Mouse (Mus musculus): ENCODE measurements around the gene Nmral1. TPM values are rescaled to one million over a fixed set of nuclear protein-coding genes. Genes with fewer than 3 reads are reported as not detected.
"Not testable (repeated sequence)": the region's sequence is repeated elsewhere in the genome, so short reads cannot be mapped to it uniquely, and the experiment has no call there.

Nmral1 gene
- polyA plus RNA-seq, 1 experiment from 2014 or later = 37.2 TPM

- H3K27ac ChIP-seq (replicated peaks) = peak overlapping the region; percentile 33; the same call in 1 of the 2 replicates
- peaks cover 9% of the 10 kb centered on the region for H3K4me1 ChIP-seq
- WGBS = 80% methylated on average over 17 of the region's 17 CpGs
- H3K9me3 ChIP-seq = no peaks in the 10 kb centered on the region
- no peak overlapping the region for H3K4me3 ChIP-seq
- H3K36me3 ChIP-seq = peaks cover 65% of the 10 kb centered on the region
- no peak overlapping the region for H3K4me2 ChIP-seq
- H3K27me3 ChIP-seq (replicated peaks) = no peaks in the 10 kb centered on the region
- H3K9ac ChIP-seq = no peak overlapping the region
- no peak for ATAC-seq (ENCODE audit: extremely low read depth, insufficient number of reproducible peaks, low FRiP score, low TSS enrichment)
These were observed 5.1 kb downstream of the Nmral1 start for GRCm38 (mm10) chr16:4713861-4714710.

DNA sequence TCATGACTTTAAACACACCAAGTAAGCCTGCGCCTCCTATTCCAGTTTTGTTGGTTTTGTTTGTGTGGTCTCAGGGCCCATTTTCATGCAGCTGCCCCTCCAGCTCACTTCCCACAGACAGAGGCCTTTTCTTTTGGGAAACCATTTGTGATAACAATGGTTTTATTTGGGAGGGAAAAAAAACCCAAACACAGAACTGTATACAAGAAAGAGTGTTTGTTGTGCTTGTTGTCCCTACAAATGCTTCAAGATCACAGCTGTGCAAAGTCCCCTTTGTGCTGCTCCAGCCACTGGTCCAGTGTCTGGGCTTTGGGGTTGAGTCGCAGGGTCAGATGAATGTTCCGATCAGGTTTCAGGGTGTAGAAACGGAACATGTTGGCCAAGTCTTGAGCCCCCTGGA is 8.0 kb downstream of the Nmral1 start:
- Histone ChIP-seq H3K4me3 (no peak overlapping the region), H3K36me3 (peaks cover 91% of the 10 kb centered on the region), H3K27me3 (replicated peaks) (no peaks in the 10 kb centered on the region), H3K4me1 (no peaks in the 10 kb centered on the region), H3K27ac (replicated peaks) (no peak overlapping the region), H3K4me2 (no peak overlapping the region), H3K9ac (no peak overlapping the region), H3K9me3 (no peaks in the 10 kb centered on the region)
- no peak for ATAC-seq (ENCODE audit: extremely low read depth, insufficient number of reproducible peaks, low FRiP score, low TSS enrichment)
- WGBS = 92% methylated on average over 4 of the region's 4 CpGs

GRCm38 (mm10) chr16:4705541-4705940 is 13.6 kb downstream of the Nmral1 start:
- peaks cover 97% of the 10 kb centered on the region for H3K36me3 ChIP-seq
- 52% methylated on average over 4 of the region's 4 CpGs for WGBS

GRCm38 (mm10) chr16:4702646-4703045 is 16.5 kb downstream of the Nmral1 start:
- 66% methylated on average over 1 of the region's 1 CpGs for WGBS
- H3K9me3 ChIP-seq = no peaks in the 10 kb centered on the region
- ATAC-seq (ENCODE audit: extremely low read depth, insufficient number of reproducible peaks, low FRiP score, low TSS enrichment) = no peak
- no peak overlapping the region for H3K27ac ChIP-seq (replicated peaks)
- H3K9ac ChIP-seq = no peak overlapping the region
- H3K27me3 ChIP-seq (replicated peaks) = no peaks in the 10 kb centered on the region
- H3K4me3 ChIP-seq = no peak overlapping the region
- H3K4me2 ChIP-seq = no peak overlapping the region
- no peaks in the 10 kb centered on the region for H3K4me1 ChIP-seq
- peaks cover 98% of the 10 kb centered on the region for H3K36me3 ChIP-seq

More at GRCm38 (mm10) chr16:4705541-4705940, 13.6 kb downstream of the Nmral1 start:
- no peak overlapping the region for H3K9ac ChIP-seq
- no peak overlapping the region for H3K4me2 ChIP-seq
- no peaks in the 10 kb centered on the region for H3K4me1 ChIP-seq
- no peak for ATAC-seq (ENCODE audit: extremely low read depth, insufficient number of reproducible peaks, low FRiP score, low TSS enrichment)
- no peaks in the 10 kb centered on the region for H3K27me3 ChIP-seq (replicated peaks)
- H3K9me3 ChIP-seq = no peaks in the 10 kb centered on the region
- H3K27ac ChIP-seq (replicated peaks) = no peak overlapping the region
- H3K4me3 ChIP-seq = no peak overlapping the region

GRCm38 (mm10) chr16:4701211-4701610 is 17.9 kb downstream of the Nmral1 start:
- Histone ChIP-seq H3K9me3 (no peaks in the 10 kb centered on the region), H3K4me3 (no peak overlapping the region)
- no peak for ATAC-seq (ENCODE audit: extremely low read depth, insufficient number of reproducible peaks, low FRiP score, low TSS enrichment)

GRCm38 (mm10) chr16:4689371-4689770 is 29.8 kb downstream of the Nmral1 start:
- H3K9ac ChIP-seq; H3K4me2 ChIP-seq; H3K4me3 ChIP-seq; H3K9me3 ChIP-seq; H3K27ac ChIP-seq (replicated peaks); ATAC-seq (ENCODE audit: extremely low read depth, insufficient number of reproducible peaks, low FRiP score, low TSS enrichment); H3K27me3 ChIP-seq (replicated peaks): not testable (repeated sequence)
- peaks cover 12% of the 10 kb centered on the region for H3K4me1 ChIP-seq
- WGBS = 96% methylated on average over 4 of the region's 4 CpGs
- peaks cover 76% of the 10 kb centered on the region for H3K36me3 ChIP-seq

More at GRCm38 (mm10) chr16:4701211-4701610, 17.9 kb downstream of the Nmral1 start:
- no peaks in the 10 kb centered on the region for H3K4me1 ChIP-seq
- H3K9ac ChIP-seq = no peak overlapping the region
- H3K27ac ChIP-seq (replicated peaks) = no peak overlapping the region
- WGBS = 86% methylated on average over 3 of the region's 3 CpGs
- H3K27me3 ChIP-seq (replicated peaks) = no peaks in the 10 kb centered on the region
- H3K36me3 ChIP-seq = peaks cover 99% of the 10 kb centered on the region
- no peak overlapping the region for H3K4me2 ChIP-seq

DNA sequence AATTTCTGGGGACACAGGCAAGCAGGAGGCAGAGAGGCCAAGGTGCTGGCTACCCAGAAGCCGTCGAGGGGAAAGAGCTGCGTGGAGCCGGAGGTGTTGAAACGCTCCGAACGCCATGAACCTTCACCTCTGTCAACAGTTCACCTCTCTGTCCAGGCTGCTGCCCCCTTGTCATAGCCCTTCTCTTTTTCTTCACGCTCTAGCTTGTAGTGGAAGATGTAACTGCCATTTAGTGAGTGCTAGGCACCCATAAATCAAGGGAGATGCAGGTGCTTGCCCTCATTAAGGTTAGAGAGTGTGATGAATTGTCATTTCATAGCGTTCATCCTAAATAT is 34.7 kb downstream of the Nmral1 start:
- no peak for ATAC-seq (ENCODE audit: extremely low read depth, insufficient number of reproducible peaks, low FRiP score, low TSS enrichment)
- peaks cover 19% of the 10 kb centered on the region for H3K4me1 ChIP-seq
- no peaks in the 10 kb centered on the region for H3K27me3 ChIP-seq (replicated peaks)
- H3K36me3 ChIP-seq = peaks cover 26% of the 10 kb centered on the region
- peak overlapping the region; percentile 91 for H3K4me2 ChIP-seq
- under 1% methylated on average over 9 of the region's 9 CpGs for WGBS
- peak overlapping the region; percentile 80 for H3K4me3 ChIP-seq
- peak overlapping the region; percentile 87 for H3K27ac ChIP-seq (replicated peaks)
- H3K9me3 ChIP-seq = no peaks in the 10 kb centered on the region
- H3K9ac ChIP-seq = peak overlapping the region; percentile 92

DNA sequence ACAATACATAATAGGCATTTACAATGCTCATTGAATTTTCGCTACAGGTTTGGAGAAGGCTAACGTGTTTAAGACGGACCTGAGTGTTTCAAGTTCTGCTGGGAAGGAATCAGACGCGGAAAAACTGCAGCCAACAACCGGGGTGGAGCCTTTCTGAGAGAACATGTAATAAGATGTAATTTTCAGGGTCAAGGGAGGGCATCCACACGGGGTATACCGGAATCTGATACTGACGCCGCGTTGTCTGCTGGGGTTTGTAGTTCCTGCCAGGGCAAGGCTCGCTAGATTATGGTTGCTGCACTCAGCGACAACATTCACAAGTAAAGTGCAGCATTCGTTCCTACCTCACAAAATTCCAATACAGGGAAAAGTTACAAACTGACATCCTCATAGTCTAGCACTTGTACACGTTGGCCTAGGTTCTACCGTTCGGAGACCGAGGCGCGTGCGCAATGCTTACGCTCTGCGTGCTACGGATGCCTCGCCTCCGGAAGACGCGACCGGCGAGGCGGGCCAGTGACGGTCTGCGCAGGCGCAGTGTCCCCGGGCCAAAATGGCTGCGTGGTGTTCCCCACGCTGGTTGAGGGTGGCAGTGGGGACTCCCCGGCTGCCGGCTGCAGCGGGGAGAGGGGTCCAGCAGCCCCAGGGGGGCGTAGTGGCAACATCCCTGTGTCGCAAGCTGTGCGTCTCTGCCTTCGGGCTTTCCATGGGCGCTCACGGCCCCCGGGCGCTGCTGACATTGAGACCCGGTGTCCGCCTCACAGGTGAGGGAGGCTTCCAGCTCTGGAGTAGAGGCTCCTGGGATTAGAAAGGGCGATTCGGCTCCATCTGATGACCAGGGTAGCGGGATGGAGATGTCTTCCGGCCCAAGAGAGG is 35.3 kb downstream of the Nmral1 start:
- H3K9ac ChIP-seq = peak overlapping the region; percentile 92
- H3K36me3 ChIP-seq = peaks cover 20% of the 10 kb centered on the region
- peak overlapping the region; percentile 80 for H3K4me3 ChIP-seq
- peak overlapping the region; percentile 87 for H3K27ac ChIP-seq (replicated peaks)
- peaks cover 24% of the 10 kb centered on the region for H3K4me1 ChIP-seq
- WGBS = under 1% methylated on average over 54 of the region's 54 CpGs
- peak overlapping the region; percentile 91 for H3K4me2 ChIP-seq
- peak; percentile 76 for ATAC-seq (ENCODE audit: extremely low read depth, insufficient number of reproducible peaks, low FRiP score, low TSS enrichment)
- H3K27me3 ChIP-seq (replicated peaks) = no peaks in the 10 kb centered on the region
- no peaks in the 10 kb centered on the region for H3K9me3 ChIP-seq

DNA sequence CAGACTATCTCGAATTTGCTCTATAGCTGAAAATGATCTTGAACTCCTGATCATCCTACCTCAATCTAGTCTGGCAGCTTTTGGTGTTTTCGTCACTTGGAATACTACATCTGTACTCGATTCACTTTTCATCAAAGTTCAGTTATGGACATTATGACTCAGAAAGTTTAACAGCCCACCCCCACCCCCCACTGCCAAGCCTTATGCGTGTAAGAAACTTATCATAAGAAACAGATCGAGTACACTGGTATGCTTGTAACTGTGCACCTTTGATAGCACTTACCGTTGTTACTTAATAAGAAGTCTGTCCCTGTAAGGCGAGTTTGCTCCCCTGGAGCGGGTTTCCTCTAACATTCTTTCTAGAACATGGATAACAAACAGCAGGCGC is 36.0 kb downstream of the Nmral1 start:
- peak overlapping the region; percentile 91 for H3K4me2 ChIP-seq
- peaks cover 16% of the 10 kb centered on the region for H3K36me3 ChIP-seq
- H3K4me1 ChIP-seq = peaks cover 30% of the 10 kb centered on the region
- peak overlapping the region; percentile 80 for H3K4me3 ChIP-seq
- H3K27ac ChIP-seq (replicated peaks) = peak overlapping the region; percentile 87
- ATAC-seq (ENCODE audit: extremely low read depth, insufficient number of reproducible peaks, low FRiP score, low TSS enrichment) = no peak
- 27% methylated on average over 9 of the region's 9 CpGs for WGBS
- peak overlapping the region; percentile 92 for H3K9ac ChIP-seq
- no peaks in the 10 kb centered on the region for H3K9me3 ChIP-seq
- H3K27me3 ChIP-seq (replicated peaks) = no peaks in the 10 kb centered on the region

- H3K4me3 ChIP-seq = peak overlapping the region; percentile 80
- 0 out of 2 replicates have a peak overlapping the region, but pooled peaks have one; percentile 87 for H3K27ac ChIP-seq (replicated peaks)
- peaks cover 35% of the 10 kb centered on the region for H3K4me1 ChIP-seq
- H3K9me3 ChIP-seq = no peaks in the 10 kb centered on the region
- H3K9ac ChIP-seq = peak overlapping the region; percentile 92; the same call in 1 of the 2 replicates
- peaks cover 11% of the 10 kb centered on the region for H3K36me3 ChIP-seq
- H3K27me3 ChIP-seq (replicated peaks) = no peaks in the 10 kb centered on the region
- no peak for ATAC-seq (ENCODE audit: extremely low read depth, insufficient number of reproducible peaks, low FRiP score, low TSS enrichment)
- peak overlapping the region; percentile 91 for H3K4me2 ChIP-seq
- WGBS = 74% methylated on average over 4 of the region's 4 CpGs
These were observed 36.5 kb downstream of the Nmral1 start for GRCm38 (mm10) chr16:4682628-4683179.

GRCm38 (mm10) chr16:4680922-4681455 is 38.2 kb downstream of the Nmral1 start:
- H3K4me1 ChIP-seq = peaks cover 35% of the 10 kb centered on the region
- not testable (repeated sequence) for H3K9me3 ChIP-seq; H3K4me2 ChIP-seq; H3K9ac ChIP-seq; H3K4me3 ChIP-seq; H3K36me3 ChIP-seq; H3K27me3 ChIP-seq (replicated peaks); ATAC-seq (ENCODE audit: extremely low read depth, insufficient number of reproducible peaks, low FRiP score, low TSS enrichment); H3K27ac ChIP-seq (replicated peaks)
- WGBS = 73% methylated on average over 3 of the region's 3 CpGs
